Comparison of ENCODE assay signal across 15 mouse cellular contexts in genomic region chr9:93328997-93329682, GRCm38 (mm10).
DNase-seq lines count a peak whose midpoint lies in the region; ATAC-seq and TF ChIP-seq lines count a peak whose summit lies in the region.
"Had no signal": no experiment of that assay in that cellular context is flagged by ENCODE, and none has a peak within 500 bp of the region (broad histone marks: within the 10 kb centered on the region; RNA-seq: fewer than 3 reads in every experiment).

No protein-coding gene starts in this region.

- DNase-seq in left cerebral cortex, postnatal 4 days = peak; percentile 43
- DNase-seq in left cerebral cortex, adult 8-10 months (ENCODE audit: low spot score in 2 of 2) = no peak
- peak; percentile 27 to 57 for DNase-seq in cerebellum, adult 2 months
- no peak for DNase-seq in stomach, postnatal 0 days (ENCODE audit: low spot score)
- DNase-seq: heart, adult 18-20 months; liver, embryonic 13.5 days; lung, postnatal 10 days; thymus, adult 18-20 months had no signal

- ATAC-seq in cerebellum, adult (ENCODE audit: insufficient number of reproducible peaks, low FRiP score, low TSS enrichment) = peak; percentile 58
- ATAC-seq in forebrain, embryonic 16.5 days = peak; percentile 33; the same call in 1 of the 2 replicates
- ATAC-seq in stomach, postnatal 0 days (ENCODE audit: low FRiP score, low TSS enrichment) = no peak
- no peak for ATAC-seq in megakaryocyte progenitor cell, adult 5-6 weeks (replicated peaks; ENCODE audit: poor library complexity)
- ATAC-seq: activated CD4-positive, CD25-positive, alpha-beta regulatory T cell, adult 4 months; inflammation-experienced regulatory T-cells, adult 6 months had no signal

- no peaks in the 10 kb centered on the region for H3K27me3 ChIP-seq in cerebellum, adult 2 months (ENCODE audit: control insufficient read depth, insufficient read depth, low read length)
- no peaks in the 10 kb centered on the region for H3K27me3 ChIP-seq in forebrain, embryonic 16.5 days (replicated peaks; ENCODE audit: control insufficient read depth, insufficient read depth, low read length)
- H3K27me3 ChIP-seq in stomach, postnatal 0 days (ENCODE audit: control insufficient read depth, insufficient read depth, low read length) = no peaks in the 10 kb centered on the region
- H3K27me3 ChIP-seq: kidney, embryonic 15.5 days; liver, embryonic 13.5 days; midbrain, embryonic 12.5 days had no signal

- H3K4me1 ChIP-seq in cerebellum, adult 2 months (ENCODE audit: control insufficient read depth, insufficient read depth, low read length) = no peaks in the 10 kb centered on the region
- H3K4me1 ChIP-seq in forebrain, embryonic 16.5 days (replicated peaks; ENCODE audit: control insufficient read depth, insufficient read depth, low read length) = no peaks in the 10 kb centered on the region; the same call in 1 of the 2 replicates
- H3K4me1 ChIP-seq in stomach, postnatal 0 days (replicated peaks; ENCODE audit: control insufficient read depth, insufficient read depth) = no peaks in the 10 kb centered on the region
- H3K4me1 ChIP-seq: kidney, embryonic 15.5 days; liver, embryonic 13.5 days; midbrain, embryonic 12.5 days had no signal

- no peaks in the 10 kb centered on the region for H3K9me3 ChIP-seq in forebrain, embryonic 16.5 days (ENCODE audit: control insufficient read depth, low read length)
- H3K9me3 ChIP-seq in stomach, postnatal 0 days (ENCODE audit: control insufficient read depth, low read length) = no peaks in the 10 kb centered on the region
- H3K9me3 ChIP-seq: kidney, embryonic 15.5 days; liver, embryonic 13.5 days; midbrain, embryonic 12.5 days had no signal

- no peak for TF ChIP-seq EP300 in stomach, postnatal 0 days (optimal IDR thresholded peaks at IDR 0.05)

- no peak overlapping the region for H3K9ac ChIP-seq in forebrain, embryonic 16.5 days (replicated peaks; ENCODE audit: low read depth, low read length)
- no peak overlapping the region for H3K9ac ChIP-seq in stomach, postnatal 0 days (ENCODE audit: low read length)
- H3K9ac ChIP-seq: kidney, embryonic 15.5 days; liver, embryonic 13.5 days; midbrain, embryonic 12.5 days had no signal

- intact Hi-C loops in left cerebral cortex, postnatal 4 days (cut with DNase I) = no loop called here

- WGBS in cerebellum, adult 2 months = 24% methylated on average over 2 of the region's 2 CpGs
- 20% methylated on average over 2 of the region's 2 CpGs for WGBS in forebrain, embryonic 16.5 days
- 44% methylated on average over 2 of the region's 2 CpGs for WGBS in stomach, postnatal 0 days

- H3K4me2 ChIP-seq in forebrain, embryonic 16.5 days (ENCODE audit: low read length) = no peak overlapping the region
- no peak overlapping the region for H3K4me2 ChIP-seq in stomach, postnatal 0 days (replicated peaks; ENCODE audit: low read depth)
- H3K4me2 ChIP-seq: kidney, embryonic 15.5 days; liver, embryonic 13.5 days; midbrain, embryonic 12.5 days had no signal

- no peak overlapping the region for H3K27ac ChIP-seq in cerebellum, adult 2 months (ENCODE audit: insufficient read depth, low read length)
- no peak overlapping the region for H3K27ac ChIP-seq in forebrain, embryonic 16.5 days (ENCODE audit: low read length)
- H3K27ac ChIP-seq in stomach, postnatal 0 days (replicated peaks) = no peak overlapping the region
- H3K27ac ChIP-seq: kidney, embryonic 15.5 days; liver, embryonic 13.5 days; midbrain, embryonic 12.5 days had no signal

- no peak for TF ChIP-seq POLR2A in cerebellum, adult 2 months (IDR thresholded peaks at IDR 0.05; ENCODE audit: borderline replicate concordance, insufficient read depth, low read length)

- no peak for TF ChIP-seq CTCF in cerebellum, adult 2 months (IDR thresholded peaks at IDR 0.05; ENCODE audit: borderline replicate concordance, insufficient read depth, low read depth, low read length)
- TF ChIP-seq CTCF in stomach, postnatal 0 days (IDR thresholded peaks at IDR 0.05; ENCODE audit: low read depth) = no peak

- H3K36me3 ChIP-seq in forebrain, embryonic 16.5 days (ENCODE audit: control insufficient read depth, insufficient read depth) = no peaks in the 10 kb centered on the region
- no peaks in the 10 kb centered on the region for H3K36me3 ChIP-seq in stomach, postnatal 0 days (ENCODE audit: control insufficient read depth, insufficient read depth, low read length)
- H3K36me3 ChIP-seq: kidney, embryonic 15.5 days; liver, embryonic 13.5 days; midbrain, embryonic 12.5 days had no signal

- H3K4me3 ChIP-seq in cerebellum, adult 2 months (replicated peaks; ENCODE audit: insufficient read depth, low read depth, low read length) = no peak overlapping the region
- H3K4me3 ChIP-seq in forebrain, embryonic 16.5 days (replicated peaks; ENCODE audit: low read length) = no peak overlapping the region
- H3K4me3 ChIP-seq in stomach, postnatal 0 days (ENCODE audit: low read depth, low read length) = no peak overlapping the region
- H3K4me3 ChIP-seq: kidney, embryonic 15.5 days; liver, embryonic 13.5 days; midbrain, embryonic 12.5 days had no signal

Comparison
In these comparisons a context has a peak if more than half of its experiments do, and no peak if none do; other contexts are left out.
1. DNase-seq: peak in left cerebral cortex, postnatal 4 days (single experiment) and cerebellum, adult 2 months (2 of 2); none in left cerebral cortex, adult 8-10 months (0 of 2) and stomach, postnatal 0 days (single experiment).
2. ATAC-seq: peak in cerebellum, adult (single experiment) and forebrain, embryonic 16.5 days (single experiment); none in stomach, postnatal 0 days (single experiment) and megakaryocyte progenitor cell, adult 5-6 weeks (single experiment).